Mouse (Mus musculus) forebrain, embryonic 14.5 days (tissue): ENCODE measurements around the gene Tmem256. TPM values are rescaled to one million over a fixed set of nuclear protein-coding genes. Genes with fewer than 3 reads are reported as not detected.

Source experiments
- ATAC-seq: fragments of 200-750 bp; cut with Nextera tagmentation; 2 replicates; pipeline ENCODE4 v1.8.0; 2017; ENCODE audit warnings: mild to moderate bottlenecking, moderate library complexity
- DNase-seq: peaks from one replicate; pipeline ENCODE4 v3.0.0-alpha.2; 2015; ENCODE audit warnings: low spot score
- H3K27ac ChIP-seq: fragments of 300-500 bp; sonication (generic); 2 replicates; pipeline ENCODE4 v1.5.1; 2014; ENCODE audit warnings: low read depth, mild to moderate bottlenecking, control low read depth, low read length, moderate library complexity
- H3K27me3 ChIP-seq: fragments of 300-500 bp; sonication (generic); replicated peaks from 2 replicates; pipeline ENCODE4 v1.6.1; 2014; ENCODE audit warnings: low read length, control low read depth, mixed read lengths; ENCODE audit not compliant: control insufficient read depth, insufficient read depth
- H3K36me3 ChIP-seq: fragments of 300-500 bp; sonication (generic); 2 replicates; pipeline ENCODE4 v1.6.1; 2014; ENCODE audit warnings: low read length, control low read depth; ENCODE audit not compliant: control insufficient read depth, insufficient read depth
- H3K4me1 ChIP-seq: fragments of 300-500 bp; sonication (generic); 2 replicates; pipeline ENCODE4 v1.6.1; 2014; ENCODE audit warnings: antibody characterized with exemption, low read length, control low read depth; ENCODE audit not compliant: control insufficient read depth, insufficient read depth
- H3K4me2 ChIP-seq: fragments of 300-500 bp; sonication (generic); 2 replicates; pipeline ENCODE4 v1.6.1; 2014; ENCODE audit warnings: mild to moderate bottlenecking, control low read depth, low read length
- H3K4me3 ChIP-seq: fragments of 300-500 bp; sonication (generic); 2 replicates; pipeline ENCODE4 v1.5.1; 2014; ENCODE audit warnings: low read depth, low read length, control low read depth
- H3K9ac ChIP-seq: fragments of 300-500 bp; sonication (generic); 2 replicates; pipeline ENCODE4 v1.6.1; 2014; ENCODE audit warnings: mild to moderate bottlenecking, low read length, control low read depth, moderate library complexity
- H3K9me3 ChIP-seq: fragments of 300-500 bp; sonication (generic); replicated peaks from 2 replicates; pipeline ENCODE4 v1.6.1; 2016; ENCODE audit warnings: low read length, control low read depth, mixed read lengths; ENCODE audit not compliant: control insufficient read depth
- WGBS: fragments of 180-500 bp; shearing (Covaris S2); extraction: QIAGEN DNeasy Blood & Tissue Kit; methylation state at CpG from one replicate; pipeline ENCODE4 v1.1.7; 2014; 5-methylcytosine and 5-hydroxymethylcytosine counted together
- microRNA-seq: library from miRNA; unstranded; fragments of <30 nt; microRNA quantifications from one replicate; pipeline ENCODE4, GENCODE M21; 2016
- polyA plus RNA-seq: library from polyadenylated mRNA; unstranded; fragments of >200 nt; fragmentation: Nextera tagmentation; extraction: Ambion mirVana; gene quantifications from 2 replicates; pipeline ENCODE4 v1.2.1, GENCODE M21; 2014

Tmem256 gene
- polyA plus RNA-seq, 1 experiment from 2014 or later, result 386 TPM

DNA sequence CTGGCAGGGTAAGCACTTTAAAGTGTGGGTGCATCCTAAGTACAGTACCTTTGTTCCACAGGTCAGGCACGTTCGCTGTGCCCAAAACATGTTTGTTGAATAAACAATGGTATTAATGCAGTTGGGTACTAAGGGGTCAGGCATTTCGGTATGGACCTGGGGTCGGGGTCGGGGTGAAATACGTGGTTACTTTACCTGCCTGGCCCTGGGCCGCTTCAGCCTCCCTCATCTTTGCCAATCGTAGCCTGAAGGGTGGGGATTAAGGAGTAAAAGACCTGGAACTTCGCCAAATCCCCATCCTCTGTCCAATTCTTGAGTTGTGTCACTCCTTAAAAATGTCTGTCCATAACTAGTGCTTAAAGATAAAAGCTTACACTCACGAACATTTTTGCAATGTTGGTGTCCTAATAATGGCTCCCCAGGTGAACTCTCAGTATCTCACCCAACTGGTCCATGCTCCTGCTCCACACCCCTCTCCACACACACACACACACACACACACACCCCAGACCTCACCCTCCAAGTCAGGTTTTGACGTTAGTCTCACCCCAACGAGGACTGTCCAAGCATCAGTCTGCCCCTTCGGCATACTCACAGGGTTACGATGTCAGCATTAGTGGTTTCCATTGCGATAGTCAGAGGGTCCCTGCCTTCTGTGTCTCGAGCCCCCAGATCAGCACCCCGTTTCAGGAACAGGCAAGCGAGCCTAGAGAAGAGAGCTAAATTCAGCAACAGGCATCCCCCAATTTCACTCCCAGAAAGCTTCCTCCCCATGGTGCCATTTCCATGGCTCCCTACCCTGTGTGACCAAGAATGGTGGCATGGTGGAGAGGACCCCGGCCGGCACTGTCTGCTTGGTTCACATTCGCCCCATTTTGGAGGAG lies 43.7 kb downstream of the Tmem256 start:
- Histone ChIP-seq H3K27me3 (0 out of 2 replicates have a peak, but pooled peaks cover 7% of the 10 kb centered on the region), H3K4me1 (peaks cover 4% of the 10 kb centered on the region), H3K4me3 (peak overlapping the region; percentile 29; the same call in 1 of the 2 replicates), H3K4me2 (peak overlapping the region; percentile 62), H3K9ac (no peak overlapping the region), H3K27ac (no peak overlapping the region), H3K9me3 (no peaks in the 10 kb centered on the region), H3K36me3 (no peaks in the 10 kb centered on the region)
- ATAC-seq (no peak), DNase-seq (no peak)
- WGBS, result 59% methylated on average over 21 of the region's 21 CpGs

DNA sequence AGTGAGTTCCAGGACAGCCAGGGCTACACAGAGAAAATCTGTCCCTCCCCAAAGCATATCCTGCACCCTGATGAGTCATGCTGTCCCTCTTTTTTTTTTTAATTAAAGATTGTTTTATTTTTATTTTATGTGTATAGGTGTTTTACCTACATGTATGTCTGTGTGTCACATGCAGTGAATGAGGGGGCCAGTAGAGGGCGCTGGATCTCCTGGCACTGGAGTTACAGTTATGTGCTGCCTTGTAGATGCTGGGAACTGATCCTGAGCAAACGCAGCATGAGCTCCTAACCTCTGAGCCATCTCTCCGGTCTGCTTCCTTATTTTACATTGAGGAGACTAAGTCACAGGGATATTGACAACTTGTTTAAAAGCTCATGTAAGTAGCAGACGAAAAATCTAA lies 44.8 kb downstream of the Tmem256 start:
- WGBS, result 65% methylated on average over 4 of the region's 4 CpGs

DNA sequence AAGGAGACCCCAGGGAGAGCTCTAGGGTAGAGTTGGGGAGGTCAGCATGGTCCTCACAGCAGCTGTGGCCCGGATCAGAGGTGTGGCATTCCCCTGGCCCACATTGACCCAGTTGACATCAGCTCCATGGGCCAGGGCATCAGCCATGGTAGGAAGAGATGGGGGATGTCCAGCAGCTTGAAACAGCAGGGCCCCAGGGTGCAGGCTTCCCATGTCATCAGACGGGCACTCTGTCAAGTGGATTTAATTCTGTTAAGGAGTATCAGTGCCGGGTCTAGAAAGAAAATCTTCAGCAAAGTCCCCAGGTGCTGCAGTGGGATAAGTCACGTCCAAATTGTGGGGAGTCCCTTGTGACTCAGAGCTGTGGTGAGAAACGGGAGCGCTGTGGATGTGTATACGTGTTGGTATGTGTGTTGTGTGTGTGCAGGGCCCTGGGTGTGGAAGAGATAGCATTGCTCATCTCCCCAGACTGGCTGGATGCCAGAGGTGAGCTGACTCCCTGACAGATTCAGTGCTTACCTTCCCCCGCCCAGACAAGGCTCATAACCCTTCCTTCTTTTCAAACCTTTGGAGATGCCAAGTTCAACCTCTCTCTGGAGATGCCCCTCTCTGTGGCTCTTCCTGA lies 45.3 kb downstream of the Tmem256 start:
- 0 out of 2 replicates have a peak, but pooled peaks cover 7% of the 10 kb centered on the region for H3K27me3 ChIP-seq

More for the DNA sequence above, 44.8 kb downstream of the Tmem256 start:
- no peaks in the 10 kb centered on the region for H3K36me3 ChIP-seq
- no peak overlapping the region for H3K9ac ChIP-seq
- no peak overlapping the region for H3K4me3 ChIP-seq
- DNase-seq (no peak), ATAC-seq (no peak)
- H3K4me1 ChIP-seq, result peaks cover 4% of the 10 kb centered on the region
- no peak overlapping the region for H3K4me2 ChIP-seq
- 0 out of 2 replicates have a peak, but pooled peaks cover 7% of the 10 kb centered on the region for H3K27me3 ChIP-seq
- no peak overlapping the region for H3K27ac ChIP-seq
- no peaks in the 10 kb centered on the region for H3K9me3 ChIP-seq

DNA sequence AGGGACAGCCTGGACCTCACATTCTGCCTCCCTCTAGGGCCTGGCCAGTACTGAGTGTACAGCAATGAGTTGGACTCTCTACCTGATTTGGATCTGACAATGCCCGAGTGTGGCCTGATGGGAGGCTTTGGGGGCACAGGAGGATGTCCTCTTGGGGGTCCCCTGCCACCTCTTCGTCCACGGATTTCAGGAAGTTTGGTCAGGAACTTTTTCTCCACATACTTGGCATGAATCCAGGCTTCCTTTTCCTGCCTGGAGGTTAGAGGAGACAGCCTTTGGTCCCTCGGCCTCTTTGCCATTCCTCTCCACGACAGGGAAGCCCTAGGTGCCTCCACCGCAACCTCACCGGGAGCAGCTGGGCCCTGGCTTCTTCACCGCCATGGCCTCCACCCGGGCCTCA lies 45.9 kb downstream of the Tmem256 start:
- Histone ChIP-seq H3K27me3 (0 out of 2 replicates have a peak, but pooled peaks cover 7% of the 10 kb centered on the region), H3K4me1 (peaks cover 4% of the 10 kb centered on the region), H3K9ac (no peak overlapping the region), H3K4me2 (no peak overlapping the region), H3K4me3 (no peak overlapping the region), H3K27ac (no peak overlapping the region), H3K9me3 (no peaks in the 10 kb centered on the region), H3K36me3 (no peaks in the 10 kb centered on the region)
- no peak for ATAC-seq
- WGBS, result 87% methylated on average over 9 of the region's 9 CpGs
- no peak for DNase-seq

More for the DNA sequence above, 45.3 kb downstream of the Tmem256 start:
- no peak overlapping the region for H3K27ac ChIP-seq
- peaks cover 4% of the 10 kb centered on the region for H3K4me1 ChIP-seq
- WGBS, result 85% methylated on average over 8 of the region's 8 CpGs
- no peak overlapping the region for H3K4me3 ChIP-seq
- no peak overlapping the region for H3K9ac ChIP-seq
- H3K36me3 ChIP-seq, result no peaks in the 10 kb centered on the region
- DNase-seq (no peak), ATAC-seq (no peak)
- no peaks in the 10 kb centered on the region for H3K9me3 ChIP-seq
- H3K4me2 ChIP-seq, result no peak overlapping the region

DNA sequence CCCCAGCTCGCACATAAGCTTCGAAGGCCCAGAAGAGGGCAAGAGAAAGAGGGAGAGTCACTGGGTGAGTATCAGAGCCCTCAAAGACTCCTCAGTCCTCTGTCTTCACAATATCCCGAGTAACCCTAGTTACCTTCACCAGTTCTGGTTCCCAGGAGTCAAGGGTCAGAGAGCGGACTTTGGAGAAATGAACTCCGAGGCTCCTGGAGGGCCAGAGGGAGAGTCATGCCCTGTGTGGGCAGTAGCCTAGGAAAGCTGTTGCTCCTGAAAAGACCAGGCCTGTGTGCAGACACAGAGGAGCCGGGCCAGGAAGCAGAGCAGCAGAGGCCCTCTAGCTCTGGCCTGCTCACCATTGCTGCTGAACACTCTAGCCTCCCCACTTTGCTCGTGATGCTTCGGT lies 46.3 kb downstream of the Tmem256 start:
- no peak overlapping the region for H3K9ac ChIP-seq
- ATAC-seq, result no peak
- H3K4me1 ChIP-seq, result peaks cover 4% of the 10 kb centered on the region
- 88% methylated on average over 8 of the region's 8 CpGs for WGBS
- DNase-seq, result no peak
- H3K4me2 ChIP-seq, result no peak overlapping the region
- no peak overlapping the region for H3K4me3 ChIP-seq
- H3K36me3 ChIP-seq, result no peaks in the 10 kb centered on the region
- H3K9me3 ChIP-seq, result no peaks in the 10 kb centered on the region
- H3K27me3 ChIP-seq, result 0 out of 2 replicates have a peak, but pooled peaks cover 7% of the 10 kb centered on the region
- H3K27ac ChIP-seq, result no peak overlapping the region

DNA sequence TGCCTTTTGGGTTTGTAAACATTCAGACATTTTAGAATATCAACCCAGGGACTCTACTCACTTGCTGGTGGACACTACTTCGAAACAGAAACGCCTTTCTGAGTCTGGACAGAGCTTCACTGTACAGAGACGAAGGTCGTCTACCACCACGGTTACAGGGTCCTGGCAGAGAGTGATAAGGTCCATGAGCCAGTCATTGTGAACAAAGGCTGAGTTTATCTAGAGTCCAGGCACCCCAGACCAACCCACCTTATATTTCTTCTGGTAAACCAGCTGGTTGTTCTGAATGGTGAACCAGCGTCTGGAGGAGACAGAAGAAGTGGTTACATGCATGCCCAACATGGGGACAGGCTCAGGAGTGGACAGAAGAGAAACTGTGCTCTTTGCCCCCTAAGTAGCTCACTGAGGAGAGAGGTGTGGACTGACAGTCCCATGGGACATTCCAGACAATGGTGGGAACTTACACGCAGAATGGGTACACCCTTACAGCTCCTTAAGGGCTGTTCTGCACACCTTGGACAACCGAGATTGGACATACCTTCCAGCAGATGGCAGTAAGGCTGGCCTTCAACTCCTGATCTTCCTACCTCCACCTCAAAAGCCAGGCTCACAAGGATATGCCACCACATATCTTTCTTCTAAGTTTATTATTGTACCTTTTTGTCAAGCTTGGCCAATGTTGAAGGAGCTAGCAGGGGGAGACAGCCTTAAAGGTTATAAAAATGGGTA lies 48.8 kb downstream of the Tmem256 start:
- DNase-seq (no peak), ATAC-seq (no peak)
- 73% methylated on average over 8 of the region's 8 CpGs for WGBS
- H3K36me3 ChIP-seq, result no peaks in the 10 kb centered on the region
- no peak overlapping the region for H3K4me2 ChIP-seq
- H3K27ac ChIP-seq, result no peak overlapping the region
- H3K9ac ChIP-seq, result no peak overlapping the region
- no peak overlapping the region for H3K4me3 ChIP-seq
- H3K4me1 ChIP-seq, result no peaks in the 10 kb centered on the region
- no peaks in the 10 kb centered on the region for H3K27me3 ChIP-seq
- H3K9me3 ChIP-seq, result no peaks in the 10 kb centered on the region

Small RNA genes lying within 50 kb of the gene (microRNA-seq; reads per million reads assigned to microRNA genes)
- not detected for gene Mir6924

Other genes with a start within 250 kb of the Tmem256 start
- gene Atp1b2, start 232.6 kb upstream of the Tmem256 start, polyA plus RNA-seq, result 22.0 and 31.5 TPM in 2 replicates
- not detected in 2 replicates for gene Shbg, start 220.6 kb upstream of the Tmem256 start, polyA plus RNA-seq
- 17.6 and 18.2 TPM in 2 replicates for gene Sat2, start 216.5 kb upstream of the Tmem256 start, polyA plus RNA-seq
- 34.2 and 35.0 TPM in 2 replicates for gene Fxr2, start 205.5 kb upstream of the Tmem256 start, polyA plus RNA-seq
- gene Sox15, start 183.2 kb upstream of the Tmem256 start, polyA plus RNA-seq, result not detected in 2 replicates
- 72.9 and 83.0 TPM in 2 replicates for gene Mpdu1, start 175.9 kb upstream of the Tmem256 start, polyA plus RNA-seq
- 8.2 and 9.6 TPM in 2 replicates for gene Cd68, start 172.4 kb upstream of the Tmem256 start, polyA plus RNA-seq
- 1,177 and 1,222 TPM in 2 replicates for gene Eif4a1, start 166.1 kb upstream of the Tmem256 start, polyA plus RNA-seq
- 81.8 and 88.2 TPM in 2 replicates for gene Senp3, start 156.4 kb upstream of the Tmem256 start, polyA plus RNA-seq
- gene Tnfsf13, start 152.7 kb upstream of the Tmem256 start, polyA plus RNA-seq, result 0.53 TPM in 1 of 2 replicates, not detected in the other
- gene Tnfsf12, start 142.7 kb upstream of the Tmem256 start, polyA plus RNA-seq, result 2.2 and 2.7 TPM in 2 replicates
- 1.5 and 1.6 TPM in 2 replicates for gene Tnfsfm13, start 142.4 kb upstream of the Tmem256 start, polyA plus RNA-seq
- gene Polr2a, start 79.9 kb upstream of the Tmem256 start, polyA plus RNA-seq, result 21.1 and 21.3 TPM in 2 replicates
- gene Slc35g3, start 76.5 kb upstream of the Tmem256 start, polyA plus RNA-seq, result 0.56 TPM in 1 of 2 replicates, not detected in the other
- 2.1 and 2.8 TPM in 2 replicates for gene Zbtb4, start 72.6 kb upstream of the Tmem256 start, polyA plus RNA-seq
- gene Chrnb1, start 42.6 kb upstream of the Tmem256 start, polyA plus RNA-seq, result 0.68 and 1.4 TPM in 2 replicates
- 2.9 and 3.0 TPM in 2 replicates for gene Fgf11, start 36.7 kb upstream of the Tmem256 start, polyA plus RNA-seq
- gene Tmem102, start 32.9 kb upstream of the Tmem256 start, polyA plus RNA-seq, result 0.15 and 0.52 TPM in 2 replicates
- not detected in 2 replicates for gene Gm39566, start 23.2 kb upstream of the Tmem256 start, polyA plus RNA-seq
- gene Spem2, start 20.0 kb upstream of the Tmem256 start, polyA plus RNA-seq, result not detected in 2 replicates
- 0.39 TPM in 1 of 2 replicates, not detected in the other for gene Spem1, start 16.3 kb upstream of the Tmem256 start, polyA plus RNA-seq
- gene Nlgn2, start 730 bp upstream of the Tmem256 start, polyA plus RNA-seq, result 15.7 and 18.4 TPM in 2 replicates
- 44.3 and 49.0 TPM in 2 replicates for gene Plscr3, start 7.9 kb downstream of the Tmem256 start, polyA plus RNA-seq
- gene Tnk1, start 20.2 kb downstream of the Tmem256 start, polyA plus RNA-seq, result 0.32 TPM in 1 of 2 replicates, not detected in the other
- gene Tmem95, start 39.5 kb downstream of the Tmem256 start, polyA plus RNA-seq, result not detected in 2 replicates
- 1.1 and 1.2 TPM in 2 replicates for gene Kctd11, start 42.9 kb downstream of the Tmem256 start, polyA plus RNA-seq
- 0.10 and 0.17 TPM in 2 replicates for gene Acap1, start 57.0 kb downstream of the Tmem256 start, polyA plus RNA-seq
- 15.0 and 18.6 TPM in 2 replicates for gene 2810408A11Rik, start 62.5 kb downstream of the Tmem256 start, polyA plus RNA-seq
- gene Neurl4, start 62.6 kb downstream of the Tmem256 start, polyA plus RNA-seq, result 16.7 and 23.8 TPM in 2 replicates
- 62.9 and 67.8 TPM in 2 replicates for gene Gps2, start 75.4 kb downstream of the Tmem256 start, polyA plus RNA-seq
- 1,251 and 1,277 TPM in 2 replicates for gene Eif5a, start 83.4 kb downstream of the Tmem256 start, polyA plus RNA-seq
- 3.9 and 4.0 TPM in 2 replicates for gene Ybx2, start 97.3 kb downstream of the Tmem256 start, polyA plus RNA-seq
- 5.5 and 6.7 TPM in 2 replicates for gene Slc2a4, start 109.7 kb downstream of the Tmem256 start, polyA plus RNA-seq
- not detected in 2 replicates for gene Cldn7, start 126.3 kb downstream of the Tmem256 start, polyA plus RNA-seq
- 24.0 and 26.1 TPM in 2 replicates for gene Ctdnep1, start 142.6 kb downstream of the Tmem256 start, polyA plus RNA-seq
- gene Elp5, start 144.0 kb downstream of the Tmem256 start, polyA plus RNA-seq, result 189 and 203 TPM in 2 replicates
- 701 and 779 TPM in 2 replicates for gene Gabarap, start 152.6 kb downstream of the Tmem256 start, polyA plus RNA-seq
- gene Phf23, start 157.3 kb downstream of the Tmem256 start, polyA plus RNA-seq, result 49.4 and 49.6 TPM in 2 replicates
- 19.7 and 25.7 TPM in 2 replicates for gene Dvl2, start 162.1 kb downstream of the Tmem256 start, polyA plus RNA-seq
- 53.3 and 58.4 TPM in 2 replicates for gene Acadvl, start 176.9 kb downstream of the Tmem256 start, polyA plus RNA-seq
- 19.3 and 21.0 TPM in 2 replicates for gene Dlg4, start 178.4 kb downstream of the Tmem256 start, polyA plus RNA-seq
- gene Asgr1, start 215.6 kb downstream of the Tmem256 start, polyA plus RNA-seq, result 2.0 and 2.1 TPM in 2 replicates